Mouse (Mus musculus): Measurements from ENCODE around the gene Ppcdc.

The Ppcdc gene

GRCm38 (mm10) chr9:57439522-57440295 lies at the start of gene Ppcdc:
TSS of gene Ppcdc (minus strand) at chr9:57440124.
- peak; percentile 76 for DNase-seq (ENCODE audit: low spot score)

- DNase-seq (ENCODE audit: low spot score) = no peak
These were observed 47.9 kb upstream of the Ppcdc start for GRCm38 (mm10) chr9:57487807-57488206.

- DNase-seq (ENCODE audit: low spot score) = peak; percentile 63
These were observed 45.9 kb upstream of the Ppcdc start for GRCm38 (mm10) chr9:57485774-57486173.

GRCm38 (mm10) chr9:57468914-57469313 lies 29.0 kb upstream of the Ppcdc start:
- no peak for DNase-seq (ENCODE audit: low spot score)

GRCm38 (mm10) chr9:57467896-57468549 lies 28.1 kb upstream of the Ppcdc start, which contains the start of gene Scamp5:
TSS of gene Scamp5 (minus strand) at chr9:57468060.
- peak; percentile 60 for DNase-seq (ENCODE audit: low spot score)

GRCm38 (mm10) chr9:57467271-57467771 lies 27.4 kb upstream of the Ppcdc start:
- DNase-seq (ENCODE audit: low spot score) = no peak

- no peak for DNase-seq (ENCODE audit: low spot score)
These were observed 26.2 kb upstream of the Ppcdc start for GRCm38 (mm10) chr9:57466101-57466500.

- DNase-seq (ENCODE audit: low spot score) = no peak
These were observed 22.9 kb upstream of the Ppcdc start for GRCm38 (mm10) chr9:57462866-57463265.

- no peak for DNase-seq (ENCODE audit: low spot score)
These were observed 19.8 kb upstream of the Ppcdc start for GRCm38 (mm10) chr9:57459707-57460106.

- no peak for DNase-seq (ENCODE audit: low spot score)
These were observed 13.6 kb upstream of the Ppcdc start for GRCm38 (mm10) chr9:57453516-57453915.

GRCm38 (mm10) chr9:57452624-57453462 lies 12.9 kb upstream of the Ppcdc start:
- DNase-seq (ENCODE audit: low spot score) = no peak

GRCm38 (mm10) chr9:57449715-57450114 lies 9.8 kb upstream of the Ppcdc start:
- DNase-seq (ENCODE audit: low spot score) = no peak

- DNase-seq (ENCODE audit: low spot score) = no peak
These were observed 696 bp upstream of the Ppcdc start for GRCm38 (mm10) chr9:57440620-57441019.

- no peak for DNase-seq (ENCODE audit: low spot score)
These were observed 841 bp downstream of the Ppcdc start for GRCm38 (mm10) chr9:57439083-57439482.

- no peak for DNase-seq (ENCODE audit: low spot score)
These were observed 1.9 kb downstream of the Ppcdc start for GRCm38 (mm10) chr9:57437896-57438614.

GRCm38 (mm10) chr9:57436166-57436565 lies 3.8 kb downstream of the Ppcdc start:
- no peak for DNase-seq (ENCODE audit: low spot score)

- no peak for DNase-seq (ENCODE audit: low spot score)
These were observed 5.3 kb downstream of the Ppcdc start for GRCm38 (mm10) chr9:57434405-57435165.

- peak; percentile 66 for DNase-seq (ENCODE audit: low spot score)
These were observed 6.6 kb downstream of the Ppcdc start for GRCm38 (mm10) chr9:57433097-57434032.

GRCm38 (mm10) chr9:57432480-57432879 lies 7.4 kb downstream of the Ppcdc start:
- DNase-seq (ENCODE audit: low spot score) = no peak

- no peak for DNase-seq (ENCODE audit: low spot score)
These were observed 8.7 kb downstream of the Ppcdc start for GRCm38 (mm10) chr9:57431202-57431601.
